Mouse (Mus musculus) fat pad, adult 2 months (tissue): Measurements from ENCODE around the gene Hspa14.

Source experiments
- DNase-seq: peaks from one replicate; pipeline ENCODE4 v3.0.0-alpha.2; 2011; ENCODE audit warnings: low read depth, low spot score; ENCODE audit errors: extremely low read depth

Hspa14 gene

DNA sequence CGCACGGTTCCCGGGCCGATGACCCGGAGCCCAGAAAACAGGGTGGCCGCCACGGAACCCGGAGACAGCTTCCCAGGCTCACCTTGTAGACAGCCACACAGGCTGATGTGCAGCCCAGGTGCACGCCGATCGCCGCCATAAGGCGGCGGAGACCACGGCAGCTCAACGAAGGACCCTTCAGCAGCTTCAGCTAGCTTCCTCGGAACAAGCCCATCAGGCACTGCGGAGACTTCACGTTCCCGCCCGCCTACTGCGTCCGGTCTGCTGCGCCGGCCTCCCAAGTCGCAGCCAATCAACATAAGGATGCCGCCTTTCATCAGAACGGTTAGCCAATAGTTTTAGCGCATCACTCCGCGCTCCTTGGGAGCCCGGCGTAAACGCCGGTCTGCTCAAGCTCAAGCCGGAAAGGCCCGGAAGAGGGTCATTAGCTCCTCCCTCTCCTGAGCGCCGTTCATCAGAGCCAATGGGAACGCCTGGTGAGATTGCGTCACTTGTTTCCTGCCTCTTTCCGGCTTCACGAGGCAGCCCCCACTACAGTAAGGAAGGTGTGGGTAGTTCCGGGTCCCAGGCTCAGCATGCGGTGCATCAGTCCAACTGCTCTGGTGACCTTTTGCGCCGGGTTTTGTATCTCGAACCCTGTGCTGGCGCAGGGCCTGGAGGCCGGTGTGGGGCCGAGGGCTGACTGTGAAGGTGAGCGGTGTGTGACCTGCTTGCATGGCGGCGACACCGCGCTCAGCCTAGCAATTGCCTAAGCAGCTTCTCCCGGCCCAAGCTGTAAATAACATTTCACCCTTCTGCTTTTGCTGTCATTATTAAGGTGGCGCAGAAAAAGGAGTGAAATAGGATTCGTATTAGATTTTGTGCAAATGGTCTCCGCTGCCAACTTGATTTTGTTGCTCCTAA lies at the start of gene Hspa14, which contains the start of the genes Gm45902 and Cdnf:
Gene Hspa14, minus strand, starts transcription at position 263 of the 903 bp plus-strand sequence.
Gene Gm45902, minus strand, starts transcription at position 239 of the 903 bp plus-strand sequence.
Gene Cdnf, plus strand, starts transcription at position 479 of the 903 bp plus-strand sequence.
- DNase-seq = peak; percentile 94

DNA sequence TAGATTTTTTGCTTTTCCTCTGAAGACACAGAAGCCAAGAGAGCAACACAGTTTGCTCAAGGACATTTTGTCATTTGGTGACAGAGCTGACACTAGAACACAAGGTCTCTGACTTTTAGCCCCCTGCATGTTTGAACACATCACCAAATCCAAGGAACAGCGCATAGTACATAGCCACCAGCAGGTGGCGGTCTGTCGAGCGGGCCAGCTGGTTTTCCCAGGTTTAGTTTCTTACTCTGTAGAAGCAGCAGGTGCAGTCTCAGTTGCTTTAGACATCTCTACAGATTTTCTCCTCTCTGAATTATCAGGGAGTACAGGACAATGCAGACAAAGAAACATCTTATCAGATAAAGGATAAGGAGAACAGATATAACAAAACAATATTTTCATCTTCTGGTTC lies 34.0 kb upstream of the Hspa14 start:
- no peak for DNase-seq

DNA sequence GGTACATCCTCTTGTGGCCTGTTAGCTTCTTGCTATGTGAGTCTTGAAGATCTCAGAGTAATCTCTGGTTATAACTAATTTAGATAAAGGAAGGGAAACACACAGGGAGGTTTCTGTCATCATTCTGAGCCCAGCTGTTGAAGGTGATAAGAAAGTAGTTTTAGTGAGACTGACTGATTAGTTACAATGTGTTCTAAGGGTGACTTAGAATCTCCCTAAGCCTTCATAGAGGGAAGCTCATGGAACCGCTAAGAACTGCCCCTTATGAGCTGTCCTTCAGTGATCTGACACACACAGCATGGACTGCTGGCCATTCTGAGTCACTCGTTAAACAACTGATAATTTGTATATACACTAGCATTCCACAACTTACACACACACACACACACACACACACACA lies 33.4 kb upstream of the Hspa14 start:
- no peak for DNase-seq

DNA sequence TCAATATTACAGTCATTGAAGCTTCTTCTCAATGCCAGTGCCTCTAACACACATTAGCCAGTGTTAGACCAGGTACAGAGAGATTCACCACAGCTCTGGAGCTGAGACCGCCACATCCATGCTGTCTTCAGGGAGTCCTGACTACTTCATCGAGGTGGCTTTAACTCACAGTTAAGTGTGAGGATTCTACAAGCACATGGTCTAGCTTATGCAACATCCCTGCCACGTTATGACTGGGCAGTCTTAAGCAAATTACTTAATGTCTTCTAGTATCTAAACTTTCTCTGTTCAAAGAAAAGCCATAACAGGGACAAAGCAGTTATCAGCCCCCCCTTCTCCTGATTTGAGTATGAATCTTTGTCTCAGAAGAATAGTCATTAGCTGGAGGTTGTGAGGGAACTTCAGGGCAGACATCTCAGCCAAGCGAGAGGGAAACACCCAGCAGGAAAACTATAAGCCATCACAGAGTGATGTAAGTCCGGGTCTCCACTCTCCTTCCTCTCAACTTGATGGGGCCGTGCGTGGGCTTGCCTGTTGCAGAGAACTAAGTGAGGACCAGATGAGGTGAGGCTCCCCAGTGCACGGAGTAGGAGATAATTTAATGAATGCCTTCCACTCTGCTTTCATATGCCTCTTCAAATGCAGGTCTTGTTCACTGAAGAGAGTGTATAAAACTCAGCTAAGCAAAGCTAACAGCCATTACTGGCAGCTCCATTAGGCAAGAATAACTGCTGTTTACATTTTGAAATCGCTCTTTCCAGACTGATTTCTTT lies 28.9 kb upstream of the Hspa14 start:
- no peak for DNase-seq

DNA sequence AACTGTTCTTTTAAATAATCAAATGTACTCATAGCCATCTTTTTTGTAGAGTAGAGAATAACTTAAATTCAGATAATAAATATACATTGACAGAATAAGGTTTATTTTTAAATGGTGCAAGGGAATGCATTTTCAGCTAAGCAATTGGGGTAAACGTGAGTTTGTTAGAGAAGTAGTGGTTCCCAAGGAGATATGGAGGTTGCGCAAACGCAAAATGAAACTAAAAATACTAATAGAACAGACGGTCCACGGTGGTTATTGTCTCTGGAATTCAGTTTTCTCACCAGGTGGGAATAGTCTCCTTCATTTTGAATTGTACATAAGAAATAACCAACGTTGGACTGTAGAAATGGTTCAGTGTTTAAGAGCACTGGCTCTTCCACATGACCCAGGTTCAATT lies 13.7 kb upstream of the Hspa14 start:
- no peak for DNase-seq

DNA sequence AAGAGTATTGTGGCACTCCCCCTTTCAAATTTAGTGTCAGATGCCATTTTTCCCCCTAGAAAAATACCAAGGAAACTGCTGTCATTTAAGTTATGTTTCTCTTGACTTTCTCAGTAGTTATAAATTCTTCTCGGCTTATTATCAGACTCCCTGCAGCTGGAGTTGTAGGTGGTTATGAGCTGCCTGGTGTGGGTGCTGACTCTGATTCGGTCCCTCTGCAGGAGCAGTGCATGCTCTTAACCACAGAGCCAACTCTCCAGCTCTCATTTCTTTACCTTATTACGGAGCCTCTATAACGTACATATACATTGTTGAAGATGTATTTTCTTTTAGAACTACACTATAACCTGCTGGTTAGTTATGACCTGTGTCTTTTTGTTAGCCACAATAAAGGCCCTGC lies 9.9 kb upstream of the Hspa14 start:
- no peak for DNase-seq

DNA sequence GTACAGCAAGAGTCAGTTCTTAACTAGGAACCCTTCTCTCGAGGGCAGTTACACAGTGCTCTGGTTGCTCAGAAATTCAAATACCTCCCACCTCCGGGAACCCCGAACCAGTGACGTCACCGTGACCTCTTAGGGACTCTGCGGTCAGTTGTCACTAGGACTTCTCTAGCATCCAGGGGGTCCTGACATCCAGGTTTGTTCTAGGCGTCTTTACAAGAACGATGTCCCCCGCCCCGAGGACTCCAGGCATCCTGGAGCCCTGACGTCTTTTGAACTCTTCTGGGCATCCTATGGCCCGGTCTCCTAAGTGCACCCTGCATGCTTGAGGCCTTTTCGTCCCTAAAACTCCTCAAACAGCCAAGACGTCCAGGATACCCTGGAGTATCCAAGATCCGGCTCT lies 538 bp downstream of the Hspa14 start:
- no peak for DNase-seq

DNA sequence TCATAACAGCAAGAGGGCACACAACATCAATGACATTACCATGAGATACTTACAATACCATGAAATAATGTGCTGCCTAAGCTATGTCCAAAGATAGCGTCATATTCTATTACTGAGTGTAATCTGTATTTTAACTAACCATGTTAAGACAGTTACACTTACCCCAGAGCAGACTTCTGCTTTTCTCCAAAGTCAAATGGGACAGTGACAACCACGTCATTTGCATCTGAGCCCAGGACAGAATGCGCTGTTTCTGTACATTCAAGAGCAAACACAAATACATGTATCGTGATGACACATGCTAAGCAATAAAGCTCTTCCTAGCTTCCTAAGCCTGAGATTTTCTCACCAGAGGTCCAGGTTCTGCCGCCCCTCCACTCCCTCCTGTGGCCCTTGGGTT lies 11.7 kb downstream of the Hspa14 start:
- no peak for DNase-seq

DNA sequence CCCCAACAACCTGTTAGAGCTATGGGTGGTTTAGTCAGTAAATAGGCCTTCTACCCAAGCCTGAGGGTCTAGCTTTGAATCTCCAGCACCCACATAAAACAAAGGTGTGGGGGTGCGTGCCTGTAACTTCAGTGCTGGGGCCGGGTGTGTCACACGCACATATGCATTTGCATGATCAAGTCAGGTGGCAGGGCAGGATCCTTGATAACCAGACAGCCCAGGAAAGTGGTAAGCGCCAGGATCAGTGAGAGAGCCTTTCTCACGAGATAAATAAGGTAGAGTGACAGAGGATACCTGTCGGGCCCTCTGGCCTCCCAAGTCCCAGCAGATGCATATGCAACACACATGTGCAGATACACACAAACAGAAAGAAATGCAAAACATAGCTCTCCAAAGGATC lies 13.1 kb downstream of the Hspa14 start:
- no peak for DNase-seq

DNA sequence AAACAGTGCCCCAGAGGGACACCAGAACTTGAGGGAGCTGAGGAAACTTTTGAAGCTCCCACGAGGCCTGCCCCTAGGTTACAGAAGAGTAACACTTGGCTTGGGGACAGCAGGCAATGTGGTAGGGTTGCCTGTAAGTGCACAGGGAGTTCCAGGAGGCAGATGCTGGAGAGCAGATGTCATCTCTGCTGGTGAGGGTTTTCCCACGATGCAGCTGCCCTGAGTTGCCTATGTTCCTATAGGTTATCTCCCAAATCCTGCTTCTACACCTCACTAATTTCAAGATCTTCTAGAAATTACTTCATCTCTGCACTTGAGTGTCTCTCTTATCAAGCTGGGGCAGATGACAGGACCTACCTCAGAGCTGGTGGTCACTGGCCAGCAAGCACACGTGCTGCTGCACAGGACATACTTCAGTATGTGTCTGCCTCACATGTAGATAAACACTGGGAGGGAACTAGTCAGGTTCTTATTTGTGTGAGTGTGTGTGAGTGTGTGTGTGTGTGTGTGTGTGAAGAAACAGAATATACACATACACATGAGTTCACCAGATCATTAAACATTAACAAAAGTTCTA lies 18.7 kb downstream of the Hspa14 start:
- no peak for DNase-seq

DNA sequence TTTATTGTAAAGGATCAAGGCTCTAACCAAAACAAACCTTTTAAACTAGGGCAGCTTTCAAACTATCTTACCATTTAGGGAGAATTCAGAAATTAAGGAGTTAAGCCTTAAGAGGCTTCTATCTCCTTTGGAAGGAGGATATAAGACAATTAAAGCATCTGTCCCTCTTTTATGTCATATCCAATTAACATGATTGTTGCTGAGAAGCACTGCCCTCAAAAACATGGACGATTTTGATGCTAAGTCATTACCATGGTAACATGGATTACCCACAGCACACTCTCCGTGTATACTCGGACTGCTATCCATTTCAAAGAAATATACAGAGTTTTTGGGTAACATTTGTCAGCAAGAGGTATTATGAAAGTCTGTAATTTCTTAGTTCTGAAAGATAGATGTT lies 22.8 kb downstream of the Hspa14 start:
- no peak for DNase-seq

DNA sequence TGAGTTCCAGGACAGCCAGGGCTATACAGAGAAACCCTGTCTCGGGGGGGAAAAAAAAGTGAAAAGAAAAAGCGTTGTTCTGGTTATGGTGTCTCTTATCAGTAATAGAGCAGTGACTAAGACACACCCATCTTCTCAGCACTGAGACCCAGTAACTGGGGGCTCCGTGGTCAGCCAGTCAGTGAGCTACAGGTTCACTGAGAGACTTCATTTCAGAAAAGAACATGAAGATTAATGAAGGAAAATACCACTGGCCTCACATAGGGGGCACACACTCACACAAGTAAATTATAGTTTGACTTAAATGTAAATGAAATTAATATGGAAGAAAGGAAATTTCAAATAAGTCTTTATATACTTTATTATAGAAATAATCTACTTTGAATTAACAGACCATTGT lies 32.4 kb downstream of the Hspa14 start:
- DNase-seq = no peak

DNA sequence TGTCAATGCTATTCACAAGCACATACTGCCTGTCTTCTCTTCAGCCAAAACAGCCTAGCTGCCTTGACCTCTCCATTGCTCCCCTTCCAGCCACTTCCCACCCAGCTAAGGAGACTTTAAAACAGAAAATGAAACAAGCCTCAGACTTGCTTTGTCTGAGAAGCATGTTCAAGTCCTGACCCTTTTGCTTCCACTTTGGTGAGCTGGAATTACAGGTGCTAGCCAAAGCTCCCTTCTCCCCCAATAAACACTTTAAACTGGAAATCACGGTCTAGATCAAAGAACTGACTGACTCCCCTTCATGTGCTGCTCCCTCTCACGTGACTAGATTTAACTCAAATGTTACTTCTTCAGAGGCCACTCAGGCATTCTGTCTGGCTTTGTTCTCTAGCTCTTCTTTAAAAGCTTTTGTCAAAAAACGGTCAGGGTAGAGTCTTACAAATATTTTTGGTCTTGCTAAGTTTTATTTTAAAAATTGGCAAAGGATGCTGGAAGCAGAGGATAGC lies 36.8 kb downstream of the Hspa14 start:
- DNase-seq = no peak

DNA sequence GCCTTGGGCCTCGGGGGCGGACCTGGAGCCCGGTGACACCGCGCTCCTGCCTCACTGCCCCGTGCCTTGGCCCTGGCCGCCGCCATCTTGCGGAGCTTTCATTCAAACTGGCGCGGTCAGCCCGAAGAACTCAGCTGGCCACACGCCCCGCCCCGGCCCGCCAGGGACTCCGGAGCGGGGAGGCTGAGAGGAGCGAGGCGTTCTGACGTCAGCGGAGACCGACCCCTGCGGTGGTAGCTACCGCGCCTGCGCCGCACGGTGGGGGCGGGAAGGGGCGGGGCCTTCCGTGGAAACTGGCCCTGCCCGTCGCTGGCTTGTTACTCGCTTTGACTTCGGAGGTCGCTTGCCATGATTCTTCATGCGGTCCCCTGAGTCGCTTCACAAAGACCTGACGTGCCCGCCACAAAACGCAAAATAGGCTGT lies 37.7 kb downstream of the Hspa14 start, which contains the start of gene Suv39h2:
Gene Suv39h2, minus strand, starts transcription at position 171 of the 423 bp plus-strand sequence.
- peak; percentile 19 for DNase-seq

DNA sequence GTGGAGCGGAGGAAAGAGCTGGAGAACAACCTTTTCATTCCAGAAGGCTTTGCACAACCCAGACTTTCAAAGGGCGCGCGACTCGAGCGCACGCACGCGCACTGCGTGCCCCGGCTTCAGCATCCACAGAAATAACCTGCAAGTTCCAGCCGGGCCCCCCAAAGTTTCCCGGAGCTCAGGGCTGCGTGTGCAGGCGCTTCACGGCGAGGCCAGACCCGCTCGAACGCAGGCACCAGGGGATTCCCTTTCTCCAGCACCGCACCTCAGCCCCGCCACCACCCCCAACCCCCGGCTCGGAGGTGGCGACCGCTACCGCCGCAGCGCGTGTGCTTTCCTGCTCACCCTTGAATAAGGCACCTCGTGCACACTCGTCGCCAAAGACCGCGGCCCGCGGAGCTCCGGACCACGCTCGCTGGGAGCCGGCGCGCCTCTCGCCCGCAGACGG lies 38.2 kb downstream of the Hspa14 start:
- DNase-seq = no peak

DNA sequence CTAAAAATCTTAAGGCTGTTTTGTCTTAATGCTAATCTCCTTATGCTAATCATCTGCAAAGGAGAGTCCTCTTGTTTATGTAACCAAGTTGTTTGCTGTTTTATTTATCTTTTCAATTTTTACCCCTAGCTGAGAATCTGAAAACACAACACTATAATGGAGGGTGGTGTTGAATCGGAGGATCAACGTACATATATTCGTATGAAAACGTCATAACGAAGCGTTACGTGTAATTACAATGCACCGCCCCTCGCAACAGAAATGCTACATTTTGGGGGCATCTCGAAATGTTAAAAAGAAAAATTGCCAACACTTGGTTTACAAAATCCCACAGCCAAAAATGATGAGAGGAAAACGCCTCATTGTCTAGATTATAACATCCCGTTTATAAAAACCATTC lies 38.7 kb downstream of the Hspa14 start:
- no peak for DNase-seq

DNA sequence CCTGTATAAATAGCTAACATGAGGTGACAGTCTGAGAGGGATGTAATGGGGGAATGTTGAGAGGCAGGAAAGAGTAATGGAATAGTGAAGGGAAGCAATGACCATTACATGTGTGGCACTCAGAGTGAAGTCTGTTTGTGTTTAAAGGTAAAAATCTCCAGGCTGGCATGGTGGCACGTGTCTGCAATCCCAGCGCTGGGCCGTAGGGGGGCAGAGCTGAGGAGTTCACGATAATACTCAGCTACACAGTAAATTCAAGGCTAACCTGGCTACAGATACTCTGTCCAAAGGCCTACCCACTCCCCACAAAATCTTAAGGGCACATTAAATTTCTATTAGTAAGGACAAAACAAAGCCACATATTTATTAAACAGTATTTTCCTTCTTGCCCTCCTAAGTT lies 56.0 kb downstream of the Hspa14 start:
- no peak for DNase-seq

DNA sequence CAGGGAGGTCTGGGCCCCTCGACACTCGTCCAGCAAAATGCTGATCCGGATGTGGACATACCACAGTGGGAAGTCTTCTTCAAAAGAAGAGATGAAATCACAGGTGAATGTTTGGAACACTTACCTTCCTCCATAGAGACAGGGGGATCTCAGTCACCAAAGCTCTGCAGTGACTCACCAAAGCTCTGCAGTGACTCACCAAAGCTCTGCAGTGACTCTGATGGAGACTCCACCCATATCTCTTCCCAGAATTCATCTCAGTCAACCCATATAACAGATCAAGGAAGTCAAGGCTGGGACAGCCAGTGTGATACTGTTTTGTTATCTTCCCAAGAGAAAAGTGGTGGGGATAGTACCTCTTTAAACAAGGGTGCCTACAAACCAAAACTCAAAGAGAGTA lies 59.5 kb downstream of the Hspa14 start:
- no peak for DNase-seq

DNA sequence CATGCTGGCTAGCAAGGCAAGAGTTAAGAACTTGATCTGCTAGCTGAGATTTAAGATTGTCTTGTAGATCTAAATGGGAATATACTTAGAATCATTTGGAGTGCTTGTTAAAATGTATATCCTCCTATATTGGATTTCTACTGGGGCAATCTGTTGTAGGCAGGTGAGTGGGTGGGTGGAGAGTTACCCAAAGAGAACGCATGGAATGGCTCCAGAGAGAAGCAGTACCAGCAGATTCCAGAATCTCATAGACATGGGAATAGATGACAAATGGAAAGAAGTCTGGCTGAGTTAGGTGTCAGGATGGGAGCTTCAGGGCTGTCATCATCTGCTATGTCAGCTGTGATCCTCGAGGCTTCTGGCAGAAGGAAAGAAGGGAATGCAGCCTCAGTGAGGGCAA lies 63.2 kb downstream of the Hspa14 start:
- DNase-seq = no peak

DNA sequence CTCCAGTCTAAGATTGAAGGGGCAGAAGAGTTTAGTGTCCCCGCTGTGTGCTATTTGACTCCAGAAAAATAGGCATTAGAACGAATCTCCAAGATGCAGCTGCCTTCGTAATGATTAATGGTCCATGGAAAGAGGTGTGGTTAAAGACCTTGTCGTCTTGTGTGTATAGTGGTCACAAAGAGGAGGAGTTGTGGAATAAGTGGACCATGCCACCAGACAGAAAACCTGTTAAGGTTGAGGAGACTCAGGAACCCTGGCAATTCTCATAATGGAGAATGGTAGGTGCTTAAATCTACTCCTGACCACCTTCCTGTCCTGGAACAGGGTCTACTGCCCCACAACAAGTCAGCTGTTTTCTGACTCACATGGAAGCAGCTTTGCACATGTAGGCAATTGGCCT lies 66.6 kb downstream of the Hspa14 start:
- no peak for DNase-seq

DNA sequence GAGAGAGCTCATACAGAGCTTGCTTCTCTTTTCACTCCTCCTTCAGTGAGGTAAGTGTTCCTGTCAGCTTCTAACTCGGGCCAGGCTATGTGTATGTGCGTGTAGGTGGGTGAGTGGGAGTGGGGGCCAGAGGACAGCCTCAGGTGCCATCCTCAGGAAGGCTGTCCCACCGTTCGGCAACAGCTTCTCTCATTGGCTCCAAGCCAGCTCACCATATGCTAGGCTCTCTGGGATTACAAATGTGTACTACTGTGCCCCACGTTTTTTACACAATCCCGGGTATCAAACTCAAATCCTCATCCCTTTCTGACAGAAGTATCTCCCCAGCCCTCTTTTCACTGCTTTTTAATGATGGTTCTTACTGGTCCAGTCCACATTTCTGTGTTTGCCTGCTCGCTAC lies 68.4 kb downstream of the Hspa14 start:
- DNase-seq = no peak
